Mouse (Mus musculus) thymus, adult 18-20 months (tissue): ENCODE results near the gene Pik3r5.

ENCODE experiments used
- DNase-seq, 2 experiments: peaks; one replicate each; pipeline ENCODE4 v3.0.0; 2022; ENCODE audit warnings: mixed read lengths in 2 of 2

Gene Pik3r5

GRCm38 (mm10) chr11:68431699-68432360 lies at the start of gene Pik3r5:
TSS of gene Pik3r5 (plus strand) at chr11:68432121.
- DNase-seq: peak; percentile 84 to 90

DNA sequence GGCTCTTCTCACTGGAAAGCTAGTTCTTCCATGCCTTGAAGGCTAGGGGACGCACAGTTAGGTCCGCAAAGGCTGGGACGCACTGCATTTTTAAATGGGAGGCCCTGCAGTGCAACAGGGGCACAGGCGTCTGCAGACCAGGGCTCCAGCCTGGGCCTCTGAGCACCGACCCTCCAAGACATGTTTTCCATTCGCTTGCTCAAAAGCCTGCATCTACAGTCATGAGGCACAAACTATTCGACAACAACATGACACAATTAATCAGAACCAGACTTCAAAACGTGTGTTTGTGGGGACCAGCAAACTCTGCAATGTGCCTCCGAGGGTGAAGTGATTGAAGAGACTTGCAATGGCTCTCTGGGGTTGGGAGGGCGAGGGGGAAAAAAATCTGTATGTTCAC lies 48.4 kb upstream of the Pik3r5 start:
- no peak for DNase-seq

DNA sequence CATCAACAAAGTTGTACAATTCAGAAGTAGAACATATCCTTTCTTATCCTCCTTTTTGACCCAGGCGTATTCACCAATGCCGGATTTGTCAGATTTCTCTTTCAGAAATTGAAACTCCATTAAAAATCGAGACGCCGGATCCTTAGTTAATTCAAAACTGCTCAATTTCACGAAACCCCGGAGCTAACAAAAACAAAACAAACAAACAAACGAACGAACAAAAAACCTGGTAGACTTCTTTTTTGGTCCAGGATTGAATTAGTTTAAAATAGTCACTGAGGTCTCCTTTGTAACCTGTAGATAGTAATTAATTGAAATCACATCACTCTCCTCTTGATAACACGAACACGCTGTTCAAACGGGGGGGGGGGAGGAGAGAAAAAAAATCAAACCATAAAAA lies 47.8 kb upstream of the Pik3r5 start:
- no peak for DNase-seq

- no peak for DNase-seq
These were observed 47.3 kb upstream of the Pik3r5 start for GRCm38 (mm10) chr11:68384592-68385020.

DNA sequence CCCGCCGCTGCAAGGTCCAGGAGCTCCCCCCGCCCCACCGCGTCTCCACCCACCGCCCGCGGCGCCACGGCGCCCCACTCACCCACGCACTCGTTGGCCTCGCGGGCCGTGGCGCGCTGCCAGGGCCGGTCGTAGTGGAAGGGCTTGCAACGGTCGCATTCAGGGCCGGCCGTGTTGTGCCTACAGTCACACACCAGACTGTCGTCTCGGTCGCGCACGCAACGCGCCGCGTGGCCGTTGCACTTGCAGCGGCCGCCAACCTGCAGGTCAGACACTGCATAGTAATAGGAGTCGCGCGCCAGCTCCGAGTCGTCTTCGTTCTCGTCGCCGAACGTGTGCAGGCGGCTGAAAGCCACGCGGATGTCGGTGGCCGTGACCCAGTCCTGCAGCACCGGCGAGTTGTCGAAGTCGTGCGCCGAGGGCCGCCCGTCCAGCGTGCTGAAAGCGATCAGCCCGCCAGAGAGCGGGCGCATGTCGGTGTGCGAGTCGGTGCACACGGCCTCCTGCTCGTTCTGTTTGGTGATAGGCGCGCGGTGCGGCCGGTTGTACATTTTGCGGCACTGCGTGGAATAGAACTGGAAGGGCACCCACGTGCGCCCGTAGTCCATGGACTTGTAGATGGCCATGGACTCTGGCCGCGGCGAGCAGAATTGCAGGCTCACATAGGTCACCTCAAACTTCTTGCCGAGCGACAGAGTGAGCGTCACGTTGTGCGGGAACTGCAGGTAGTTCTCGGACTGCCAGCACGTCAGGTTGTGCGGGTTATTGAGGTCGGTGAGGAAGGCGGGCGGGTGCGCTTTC lies 46.7 kb upstream of the Pik3r5 start:
- DNase-seq: peak in 1 of 2 experiments; percentile 8

- peak in 1 of 2 experiments; percentile 11 for DNase-seq
These were observed 45.9 kb upstream of the Pik3r5 start for GRCm38 (mm10) chr11:68385921-68386588.

DNA sequence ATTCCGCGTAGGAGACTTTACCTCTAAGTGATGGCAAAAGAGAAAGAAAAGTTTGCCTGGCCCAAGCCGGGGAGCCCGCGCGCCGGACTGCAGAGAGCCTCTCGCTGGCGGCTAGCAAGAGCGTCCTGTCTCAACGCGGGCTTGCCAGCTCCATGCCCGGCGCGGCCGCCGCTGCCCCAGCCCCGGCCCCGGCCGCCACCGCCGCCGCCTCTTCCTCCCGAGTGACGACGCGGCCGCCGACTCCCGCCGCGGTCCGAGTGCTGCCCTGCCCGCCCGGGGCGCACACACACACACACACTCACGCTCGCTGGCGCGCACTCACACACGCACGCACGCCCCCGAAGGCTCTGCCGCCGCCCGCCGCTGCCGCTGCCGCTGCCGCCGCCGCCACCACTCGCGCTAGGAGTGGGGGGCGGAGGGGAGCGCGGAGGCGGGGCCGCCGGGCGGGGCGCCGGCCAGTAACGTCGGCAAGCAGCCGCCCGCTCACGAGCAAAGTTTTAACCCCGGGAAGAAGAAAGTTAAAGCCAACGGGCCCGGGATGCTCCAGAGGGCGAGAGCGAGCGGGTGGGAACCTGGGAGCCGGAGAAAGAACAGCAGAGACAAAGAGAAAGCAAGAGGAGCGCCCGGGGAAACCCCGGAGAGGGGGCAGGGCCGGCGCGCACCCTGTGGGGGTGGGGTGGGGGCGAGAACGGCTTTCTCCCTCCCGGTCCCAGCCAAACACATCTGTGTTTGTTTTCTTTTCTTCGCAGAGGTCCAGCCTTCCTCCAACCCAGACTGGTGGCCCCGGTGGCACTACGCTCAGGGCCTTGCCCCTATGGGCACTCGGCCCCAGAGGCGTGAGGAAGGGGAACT lies 45.1 kb upstream of the Pik3r5 start:
- DNase-seq: peak; percentile 23 to 27

GRCm38 (mm10) chr11:68387441-68387760 lies 44.5 kb upstream of the Pik3r5 start:
- no peak for DNase-seq

DNA sequence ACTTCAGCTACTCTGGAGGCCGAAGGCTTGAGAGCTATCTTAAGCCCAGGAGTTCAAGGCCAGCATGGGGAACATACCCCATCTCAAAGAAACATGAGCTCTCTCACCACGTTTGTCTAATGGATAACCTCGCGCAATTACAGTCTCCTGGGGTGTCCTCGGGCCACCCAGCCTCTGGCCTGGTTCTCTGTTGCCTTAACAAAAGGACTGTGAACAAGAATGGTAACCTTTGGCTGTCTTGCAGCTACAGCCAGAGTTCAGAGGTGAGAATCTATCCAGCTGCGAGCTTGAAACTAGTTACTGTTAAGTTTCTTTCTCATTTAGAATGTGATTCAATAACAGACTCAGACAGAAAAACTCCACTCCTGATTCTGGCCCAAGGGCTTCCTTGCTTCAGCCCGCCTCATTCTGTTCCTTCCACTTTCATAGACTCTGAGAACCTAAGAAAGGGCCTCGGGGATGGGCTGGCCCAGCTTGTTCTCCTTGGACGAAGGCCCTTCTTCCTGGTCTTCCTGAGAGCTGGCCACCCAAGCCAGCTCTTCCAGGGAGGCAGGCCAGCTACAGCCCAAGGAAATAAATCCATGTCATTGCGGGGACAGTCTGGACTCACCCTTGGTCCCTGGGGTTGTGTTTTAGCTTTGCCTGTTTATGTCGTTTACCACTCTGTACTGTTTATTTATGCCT lies 43.8 kb upstream of the Pik3r5 start:
- no peak for DNase-seq

DNA sequence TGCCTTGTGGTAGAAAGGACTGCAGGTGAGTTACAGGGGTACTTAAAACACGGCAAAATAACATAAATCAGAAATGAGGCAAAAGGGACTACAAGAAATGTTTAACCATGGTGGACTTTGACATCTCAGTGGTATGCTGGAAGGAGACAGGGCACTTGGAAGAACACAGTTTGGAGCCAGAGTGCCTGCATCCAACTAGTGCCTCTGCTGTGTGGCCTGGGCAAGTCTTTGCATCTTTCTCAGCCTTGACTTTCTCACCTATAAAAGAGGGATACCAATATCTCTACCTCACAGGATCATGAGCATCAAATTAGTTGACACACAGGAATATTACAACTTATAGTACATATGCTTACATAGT lies 43.3 kb upstream of the Pik3r5 start:
- DNase-seq: no peak

- no peak for DNase-seq
These were observed 42.3 kb upstream of the Pik3r5 start for GRCm38 (mm10) chr11:68389621-68390020.

- DNase-seq: no peak
These were observed 41.3 kb upstream of the Pik3r5 start for GRCm38 (mm10) chr11:68390381-68391287.

DNA sequence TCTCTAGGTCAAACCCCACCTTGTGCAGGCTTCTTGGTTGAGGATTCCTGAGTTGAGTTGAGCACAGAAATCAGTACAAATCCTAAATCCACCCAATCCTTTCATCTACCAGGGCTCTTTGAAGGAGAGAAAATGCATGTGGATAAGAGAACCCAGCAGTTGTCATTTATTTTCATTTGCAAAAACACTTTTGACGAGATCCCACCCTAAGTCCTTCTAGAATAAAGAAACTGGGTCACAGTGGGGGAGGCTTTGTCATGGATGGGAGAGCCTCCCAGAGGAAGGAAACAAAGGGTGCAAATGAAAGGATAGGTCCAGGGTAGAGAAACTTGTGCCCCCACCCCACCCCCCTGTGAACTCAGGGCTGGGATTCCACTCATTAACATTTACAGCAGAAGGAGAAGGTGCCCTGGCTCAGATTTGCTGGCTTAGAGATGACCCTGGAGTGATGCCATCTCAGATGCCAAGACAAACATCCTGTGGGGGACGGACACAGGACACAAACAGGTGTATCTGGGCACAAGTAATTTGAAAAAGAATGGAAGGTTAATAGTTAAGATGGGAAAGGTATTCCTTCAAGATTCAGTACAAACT lies 37.9 kb upstream of the Pik3r5 start:
- no peak for DNase-seq

DNA sequence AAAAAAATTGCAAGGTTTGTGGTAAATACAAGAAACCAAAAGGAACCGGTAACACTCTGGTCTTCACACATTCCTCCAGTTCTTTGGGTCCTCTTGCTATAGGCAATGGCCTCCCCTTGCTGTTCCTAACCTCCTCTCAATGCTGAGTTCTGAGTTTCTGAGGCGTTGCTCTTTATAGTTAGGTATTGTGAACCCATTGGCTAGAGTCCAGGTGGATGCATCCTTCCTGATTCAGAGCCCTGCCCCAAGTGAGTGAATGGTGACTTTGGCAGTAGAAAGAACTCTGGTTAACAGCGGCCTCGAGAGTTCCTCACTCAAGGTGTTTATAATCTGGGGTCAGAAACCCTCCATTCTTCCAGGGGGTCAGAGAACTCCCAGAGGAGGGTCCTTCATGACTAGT lies 37.2 kb upstream of the Pik3r5 start:
- no peak for DNase-seq

DNA sequence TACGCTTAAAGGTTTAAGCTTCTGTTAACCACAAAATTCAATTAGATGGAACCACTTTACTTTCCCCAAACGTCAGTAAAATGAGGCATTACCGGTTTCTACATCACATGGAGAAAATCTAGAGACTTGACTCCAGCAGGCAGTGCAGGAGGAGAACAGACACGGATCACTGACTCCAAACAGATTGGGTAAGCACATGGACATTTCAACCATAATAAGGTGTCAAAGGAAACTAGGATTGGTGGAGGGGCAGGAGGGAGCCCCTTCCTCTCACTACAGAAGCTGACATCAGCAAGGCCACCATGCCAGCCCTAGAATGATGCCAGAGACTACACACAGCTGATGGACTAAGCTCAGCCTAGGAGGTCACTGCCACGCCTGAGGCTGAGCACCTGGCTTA lies 36.4 kb upstream of the Pik3r5 start:
- no peak for DNase-seq

GRCm38 (mm10) chr11:68398891-68399547 lies 32.9 kb upstream of the Pik3r5 start:
- no peak for DNase-seq

DNA sequence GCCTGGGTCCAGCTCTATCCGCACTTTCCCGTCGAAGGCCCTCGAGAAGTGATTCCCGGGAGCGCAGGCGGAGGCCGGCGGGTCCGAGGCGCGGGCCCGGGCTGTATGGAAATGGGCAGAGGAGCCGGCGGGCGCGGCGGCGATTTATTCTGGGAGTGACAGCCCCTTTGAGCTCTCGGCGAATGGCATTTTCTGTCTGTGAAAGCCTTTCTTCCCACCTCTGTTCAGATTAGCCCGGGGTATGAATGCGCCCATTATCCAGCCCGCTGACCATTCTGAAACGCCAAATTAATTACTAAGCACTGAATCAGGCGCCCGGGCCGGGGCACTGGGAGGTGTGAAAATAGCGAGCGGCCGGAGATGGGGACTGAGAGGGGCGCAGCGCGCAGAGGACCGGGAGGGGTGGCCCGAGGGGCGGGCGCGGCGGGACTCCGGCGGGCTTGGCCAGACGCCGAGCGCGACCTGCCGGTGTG lies 32.3 kb upstream of the Pik3r5 start:
- DNase-seq: no peak

GRCm38 (mm10) chr11:68400021-68400671 lies 31.8 kb upstream of the Pik3r5 start:
- DNase-seq: no peak

GRCm38 (mm10) chr11:68400727-68401219 lies 31.1 kb upstream of the Pik3r5 start, which contains the start of gene Ntn1:
TSS of gene Ntn1 (minus strand) at chr11:68400823.
- DNase-seq: no peak
